Mouse (Mus musculus) kidney, postnatal 0 days (tissue): ENCODE data around the gene Snrnp35. TPM values are rescaled to one million over a fixed set of nuclear protein-coding genes. Genes with fewer than 3 reads are reported as not detected.

Experiments used
- ATAC-seq: fragments of 200-750 bp; cut with Nextera tagmentation; replicated peaks from 2 replicates; pipeline ENCODE4 v1.8.0; 2017; ENCODE audit warnings: low read depth, moderate number of reproducible peaks, moderate TSS enrichment, moderate library complexity; ENCODE audit not compliant: low FRiP score
- DNase-seq: peaks from one replicate; pipeline ENCODE4 v3.0.0-alpha.2; 2016; ENCODE audit warnings: low spot score
- H3K27ac ChIP-seq: fragments of 300-500 bp; sonication (generic); 2 replicates; pipeline ENCODE4 v1.5.1; 2014; ENCODE audit warnings: mild to moderate bottlenecking
- H3K27me3 ChIP-seq: fragments of 300-500 bp; sonication (generic); 2 replicates; pipeline ENCODE4 v1.6.1; 2014; ENCODE audit warnings: low read length, mixed read lengths; ENCODE audit not compliant: insufficient read depth
- H3K36me3 ChIP-seq: fragments of 300-500 bp; sonication (generic); 2 replicates; pipeline ENCODE4 v1.6.1; 2014; ENCODE audit warnings: low read length, mixed read lengths; ENCODE audit not compliant: insufficient read depth
- H3K4me1 ChIP-seq: fragments of 300-500 bp; sonication (generic); replicated peaks from 2 replicates; pipeline ENCODE4 v1.6.1; 2014; ENCODE audit warnings: antibody characterized with exemption, low read length, mixed read lengths; ENCODE audit not compliant: insufficient read depth
- H3K4me2 ChIP-seq: fragments of 300-500 bp; sonication (generic); 2 replicates; pipeline ENCODE4 v1.6.1; 2014; ENCODE audit warnings: mild to moderate bottlenecking, low read length, moderate library complexity, mixed read lengths
- H3K4me3 ChIP-seq: fragments of 300-500 bp; sonication (generic); replicated peaks from 2 replicates; pipeline ENCODE4 v1.5.1; 2014; ENCODE audit warnings: low read depth, low read length
- H3K9ac ChIP-seq: fragments of 300-500 bp; sonication (generic); 2 replicates; pipeline ENCODE4 v1.6.1; 2014; ENCODE audit warnings: low read depth, low read length
- H3K9me3 ChIP-seq: fragments of 300-500 bp; sonication (generic); replicated peaks from 2 replicates; pipeline ENCODE4 v1.6.1; 2016; ENCODE audit warnings: low read length, inconsistent platforms, mixed read lengths
- CTCF ChIP-seq: IDR thresholded peaks from 2 replicates; pipeline ENCODE4 v1.5.1; 2016; ENCODE audit warnings: antibody characterized with exemption, low read depth, mild to moderate bottlenecking, moderate library complexity
- WGBS: fragments of 180-500 bp; shearing (Covaris S2); extraction: QIAGEN DNeasy Blood & Tissue Kit; methylation state at CpG from one replicate; pipeline ENCODE4 v1.1.7; 2014; 5-methylcytosine and 5-hydroxymethylcytosine counted together
- polyA plus RNA-seq: library from polyadenylated mRNA; unstranded; fragments of >200 nt; fragmentation: Nextera tagmentation; extraction: Ambion mirVana; gene quantifications from 2 replicates; pipeline ENCODE4 v1.2.1, GENCODE M21; 2015

The Snrnp35 gene
- polyA plus RNA-seq, 1 experiment from 2014 or later = 17.1 TPM

DNA sequence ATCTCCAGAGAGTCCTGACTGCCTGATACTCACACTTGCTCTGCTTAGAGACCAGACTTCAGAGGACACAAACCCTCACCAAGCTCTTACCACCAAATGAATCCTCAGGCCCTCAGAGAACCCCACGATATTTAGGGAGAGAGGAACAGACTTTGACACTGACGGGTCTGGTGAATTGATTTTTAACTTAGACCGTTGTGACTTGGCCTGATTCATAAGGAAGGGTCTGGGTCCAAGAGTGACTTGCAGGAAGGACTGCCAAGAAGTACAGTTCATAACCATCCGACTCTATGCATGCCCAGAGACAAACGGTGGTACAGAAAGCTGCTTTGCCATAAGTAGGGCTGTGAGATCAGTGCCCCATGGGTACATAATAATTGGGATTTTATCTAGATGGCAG is 2.7 kb downstream of the Snrnp35 start:
- no peak for DNase-seq

DNA sequence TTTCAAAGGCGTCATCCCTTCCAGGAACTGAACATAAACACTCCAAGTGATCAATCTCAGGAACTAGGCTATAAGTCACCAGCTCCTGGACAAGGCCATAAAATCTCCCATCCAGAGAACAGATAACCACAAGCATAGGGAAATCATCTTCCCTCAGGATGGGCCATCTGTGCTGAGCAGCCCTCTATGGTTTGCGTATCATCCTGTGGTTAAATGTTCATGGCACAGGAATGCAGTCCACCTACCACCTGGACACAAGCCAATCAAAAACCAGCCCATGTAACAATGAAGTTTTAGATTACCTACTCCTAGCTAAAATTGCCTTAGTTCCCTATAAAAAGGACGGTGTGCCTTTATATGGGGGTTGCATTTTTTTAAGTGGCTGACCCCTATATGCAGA is 6.0 kb downstream of the Snrnp35 start:
- Histone ChIP-seq H3K27me3 (no peaks in the 10 kb centered on the region), H3K4me1 (peaks cover 7% of the 10 kb centered on the region; the same call in 1 of the 2 replicates), H3K4me2 (no peak overlapping the region), H3K9me3 (no peaks in the 10 kb centered on the region), H3K36me3 (peaks cover 40% of the 10 kb centered on the region), H3K9ac (no peak overlapping the region), H3K27ac (no peak overlapping the region), H3K4me3 (no peak overlapping the region)
- WGBS = 64% methylated on average over 3 of the region's 3 CpGs
- no peak for TF ChIP-seq CTCF
- no peak for ATAC-seq
- no peak for DNase-seq

More for the DNA sequence above, 2.7 kb downstream of the Snrnp35 start:
- no peak for ATAC-seq
- no peak overlapping the region for H3K9ac ChIP-seq
- no peak overlapping the region for H3K4me2 ChIP-seq
- no peak for TF ChIP-seq CTCF
- 86% methylated on average over 5 of the region's 5 CpGs for WGBS
- H3K27me3 ChIP-seq = no peaks in the 10 kb centered on the region
- no peak overlapping the region for H3K4me3 ChIP-seq
- H3K9me3 ChIP-seq = no peaks in the 10 kb centered on the region
- H3K27ac ChIP-seq = peak overlapping the region; percentile 2; the same call in 1 of the 2 replicates
- peaks cover 14% of the 10 kb centered on the region for H3K36me3 ChIP-seq
- H3K4me1 ChIP-seq = peaks cover 7% of the 10 kb centered on the region; the same call in 1 of the 2 replicates

DNA sequence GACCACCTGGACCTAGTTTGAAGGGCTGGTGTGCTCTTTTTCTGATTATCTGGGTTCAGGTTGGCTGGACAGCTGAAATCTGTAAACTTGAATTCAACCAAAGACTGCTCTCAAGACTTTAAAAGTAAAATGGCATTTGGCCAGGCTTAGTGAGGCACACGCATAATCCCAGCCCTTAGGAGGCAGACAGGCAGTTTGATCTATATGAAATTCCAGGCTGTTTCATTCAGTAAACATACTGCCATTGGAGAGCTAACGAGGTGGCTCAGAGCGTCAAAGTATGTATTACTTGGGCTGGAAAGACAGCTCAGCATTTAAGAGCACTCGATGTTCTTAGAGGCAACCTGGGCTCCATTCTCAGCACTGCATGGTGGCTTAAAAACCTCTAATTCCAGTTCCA is 8.8 kb downstream of the Snrnp35 start:
- no peaks in the 10 kb centered on the region for H3K4me1 ChIP-seq
- H3K4me2 ChIP-seq = no peak overlapping the region
- 78% methylated on average over 4 of the region's 4 CpGs for WGBS
- H3K4me3 ChIP-seq = no peak overlapping the region
- TF ChIP-seq CTCF = no peak
- peaks cover 49% of the 10 kb centered on the region for H3K36me3 ChIP-seq
- ATAC-seq (no peak), DNase-seq (no peak)
- H3K27me3 ChIP-seq = no peaks in the 10 kb centered on the region
- H3K27ac ChIP-seq = no peak overlapping the region
- no peak overlapping the region for H3K9ac ChIP-seq
- no peaks in the 10 kb centered on the region for H3K9me3 ChIP-seq

DNA sequence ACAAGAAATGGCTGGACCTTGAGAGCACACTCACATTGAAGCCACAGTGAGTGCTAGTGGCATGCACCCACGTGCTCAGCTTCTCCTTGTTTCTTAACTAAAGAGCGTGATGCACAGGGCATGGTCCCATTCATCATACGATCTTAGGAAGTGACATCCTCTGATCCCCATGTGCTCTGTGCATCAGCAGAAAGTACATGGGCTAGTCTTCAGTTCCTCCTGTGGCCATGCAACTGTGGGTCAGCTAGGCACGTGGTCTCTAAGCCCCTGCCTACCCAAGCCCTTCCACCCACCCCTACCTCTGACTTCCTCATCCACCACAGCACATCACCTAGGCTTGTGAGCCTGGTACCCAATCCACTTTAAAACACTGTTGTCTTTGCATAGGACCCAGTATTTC is 9.7 kb downstream of the Snrnp35 start:
- ATAC-seq (no peak), DNase-seq (no peak)
- Histone ChIP-seq H3K27ac (no peak overlapping the region), H3K4me2 (no peak overlapping the region), H3K4me3 (no peak overlapping the region), H3K4me1 (no peaks in the 10 kb centered on the region), H3K9me3 (no peaks in the 10 kb centered on the region), H3K36me3 (peaks cover 49% of the 10 kb centered on the region), H3K9ac (no peak overlapping the region), H3K27me3 (no peaks in the 10 kb centered on the region)
- WGBS = 78% methylated on average over 4 of the region's 4 CpGs
- no peak for TF ChIP-seq CTCF

DNA sequence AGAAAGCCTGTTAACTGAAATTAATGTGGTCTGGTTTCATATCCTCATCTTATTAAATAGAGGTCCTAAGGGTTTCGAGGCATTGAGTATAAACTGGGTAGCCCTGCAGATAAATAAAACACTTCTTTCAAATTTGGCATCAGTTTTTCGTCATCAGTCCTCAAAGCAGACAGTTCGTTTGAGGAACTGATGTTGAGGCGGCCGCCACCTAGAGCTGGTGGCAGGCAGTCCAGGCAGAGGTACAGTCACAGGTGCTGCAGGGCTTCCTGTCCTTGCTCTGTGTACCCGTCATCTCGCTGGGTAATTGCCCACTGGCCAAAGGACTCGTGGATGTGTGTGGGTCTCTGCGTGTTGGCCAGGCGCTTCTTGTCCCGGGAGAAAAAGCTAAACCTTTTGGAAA is 10.5 kb downstream of the Snrnp35 start:
- no peak for DNase-seq
- no peaks in the 10 kb centered on the region for H3K27me3 ChIP-seq
- no peak for ATAC-seq
- no peaks in the 10 kb centered on the region for H3K9me3 ChIP-seq
- no peaks in the 10 kb centered on the region for H3K4me1 ChIP-seq
- H3K36me3 ChIP-seq = peaks cover 53% of the 10 kb centered on the region
- no peak for TF ChIP-seq CTCF
- no peak overlapping the region for H3K27ac ChIP-seq
- 83% methylated on average over 11 of the region's 11 CpGs for WGBS
- H3K4me2 ChIP-seq = no peak overlapping the region
- no peak overlapping the region for H3K4me3 ChIP-seq
- no peak overlapping the region for H3K9ac ChIP-seq

DNA sequence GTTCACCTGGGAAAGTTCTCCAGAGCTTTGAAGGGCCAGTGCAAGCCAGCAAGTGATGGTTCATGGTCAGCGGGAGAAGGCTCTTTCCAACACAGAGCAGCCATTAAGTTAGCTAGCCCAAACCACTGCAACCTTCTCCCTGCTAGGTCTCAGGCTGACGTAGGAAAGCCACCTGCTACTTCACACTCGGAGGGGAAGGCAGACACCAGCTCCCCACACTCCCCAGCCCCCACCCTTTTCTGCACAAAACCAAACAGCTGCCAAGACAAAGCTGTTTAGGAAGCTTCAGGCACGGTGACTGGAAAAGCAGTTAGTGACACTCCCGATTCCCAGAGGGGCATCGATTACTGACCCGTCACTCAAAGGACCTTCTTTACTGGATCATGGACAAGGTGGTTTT is 12.6 kb downstream of the Snrnp35 start:
- Histone ChIP-seq H3K27ac (no peak overlapping the region), H3K27me3 (no peaks in the 10 kb centered on the region), H3K36me3 (peaks cover 40% of the 10 kb centered on the region), H3K9me3 (no peaks in the 10 kb centered on the region), H3K4me1 (no peaks in the 10 kb centered on the region), H3K4me3 (no peak overlapping the region), H3K4me2 (no peak overlapping the region), H3K9ac (no peak overlapping the region)
- 48% methylated on average over 7 of the region's 7 CpGs for WGBS
- no peak for ATAC-seq
- no peak for DNase-seq
- no peak for TF ChIP-seq CTCF
